ENCODE assay signal across 8 mouse cellular contexts in the genomic region with DNA sequence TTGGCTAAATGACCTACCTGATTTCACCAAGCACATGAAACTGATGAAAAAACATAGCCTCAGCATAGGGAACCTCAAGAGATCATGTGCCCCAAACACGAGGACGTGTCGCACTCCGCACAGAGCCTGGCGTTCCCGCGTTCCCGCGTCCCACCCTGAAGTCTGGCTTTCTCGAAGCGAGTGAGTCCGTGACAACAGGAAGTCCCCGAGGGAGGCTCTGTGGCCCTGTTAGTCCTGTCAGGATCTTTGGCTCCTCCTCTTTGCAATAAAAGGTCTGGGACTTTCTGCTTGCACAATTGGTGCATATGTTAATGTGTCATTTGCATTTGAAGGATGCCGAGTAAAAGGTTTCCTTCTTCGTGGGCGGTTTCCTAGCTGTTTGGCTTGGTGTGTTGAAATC. TPM values are rescaled to one million over a fixed set of nuclear protein-coding genes. Genes with fewer than 3 reads are reported as not detected.
DNase-seq lines count a peak whose midpoint lies in the region; ATAC-seq lines count a peak whose summit lies in the region.

A gene (minus strand): TSS at position 360 of the 400 bp plus-strand sequence.

- ATAC-seq in forebrain, embryonic 14.5 days, result peak; percentile 60

- no peaks in the 10 kb centered on the region for H3K9me3 ChIP-seq in forebrain, embryonic 14.5 days (replicated peaks; ENCODE audit: control insufficient read depth, low read length)

- 5% methylated on average over 16 of the region's 16 CpGs for WGBS in forebrain, embryonic 14.5 days

- H3K4me3 ChIP-seq in forebrain, embryonic 14.5 days (ENCODE audit: low read depth, low read length), result peak within 1 kb of the TSS; percentile 13

- no peak within 1 kb of the TSS for H3K27ac ChIP-seq in forebrain, embryonic 14.5 days (ENCODE audit: low read depth, low read length)

- H3K4me1 ChIP-seq in forebrain, embryonic 14.5 days (ENCODE audit: control insufficient read depth, insufficient read depth, low read length), result peaks cover 3% of the 10 kb centered on the region; the same call in 1 of the 2 replicates

- H3K36me3 ChIP-seq in forebrain, embryonic 14.5 days (ENCODE audit: control insufficient read depth, insufficient read depth, low read length), result no peaks in the 10 kb centered on the region

- peak within 1 kb of the TSS; percentile 57 for H3K4me2 ChIP-seq in forebrain, embryonic 14.5 days (ENCODE audit: low read length)

- DNase-seq in B cell, adult 2 months, result peak; percentile 30 to 32
- peak; percentile 61 for DNase-seq in WW6 (ENCODE audit: low read depth, low spot score)
- DNase-seq in forebrain, embryonic 14.5 days (ENCODE audit: low spot score), result peak; percentile 55
- peak; percentile 27 for DNase-seq in kidney, adult 18-20 months
- DNase-seq in lung, adult 18-20 months, result peak; percentile 66 to 78
- DNase-seq in retina, embryonic 14.5 days (ENCODE audit: low spot score), result peak; percentile 47
- DNase-seq in layer of hippocampus, adult 8-10 months (ENCODE audit: low spot score in 2 of 2), result no peak
- DNase-seq in ovary, postnatal 36 days (ENCODE audit: low spot score), result no peak

- H3K27me3 ChIP-seq in forebrain, embryonic 14.5 days (replicated peaks; ENCODE audit: control insufficient read depth, insufficient read depth, low read length), result no peaks in the 10 kb centered on the region

- peak within 1 kb of the TSS; percentile 47 for H3K9ac ChIP-seq in forebrain, embryonic 14.5 days (ENCODE audit: low read length)

RNA-seq across cellular contexts. Expression of the gene that starts here (rescaled TPM):
- polyA plus RNA-seq in forebrain, embryonic 14.5 days (2014; fragmentation: Nextera tagmentation; extraction: Ambion mirVana), result 0.33 and 0.41 TPM in 2 replicates
- under 1 TPM; 0.14 to 0.43 (median 0.18) TPM for total RNA-seq in layer of hippocampus, adult 8-10 months (2022)

Comparison
In these comparisons a context has a peak if more than half of its experiments do, and no peak if none do; other contexts are left out.
1. Peak in DNase-seq, ATAC-seq, H3K4me3 ChIP-seq, H3K9ac ChIP-seq and H3K4me2 ChIP-seq in forebrain, embryonic 14.5 days; RNA of the gene not detected or under 1 TPM.
2. DNase-seq: peak in B cell, adult 2 months (2 of 2), WW6 (single experiment), kidney, adult 18-20 months (single experiment), lung, adult 18-20 months (2 of 2) and retina, embryonic 14.5 days (single experiment); none in layer of hippocampus, adult 8-10 months (0 of 2) and ovary, postnatal 36 days (single experiment).